Mouse (Mus musculus): ENCODE measurements at regions not wholly inside any gene's neighbourhood (a gene's known extent, or its start where the extent isn't known, plus 50 kb on each side); places are given as distances from the start of the nearest gene placed in this dataset.

DNA sequence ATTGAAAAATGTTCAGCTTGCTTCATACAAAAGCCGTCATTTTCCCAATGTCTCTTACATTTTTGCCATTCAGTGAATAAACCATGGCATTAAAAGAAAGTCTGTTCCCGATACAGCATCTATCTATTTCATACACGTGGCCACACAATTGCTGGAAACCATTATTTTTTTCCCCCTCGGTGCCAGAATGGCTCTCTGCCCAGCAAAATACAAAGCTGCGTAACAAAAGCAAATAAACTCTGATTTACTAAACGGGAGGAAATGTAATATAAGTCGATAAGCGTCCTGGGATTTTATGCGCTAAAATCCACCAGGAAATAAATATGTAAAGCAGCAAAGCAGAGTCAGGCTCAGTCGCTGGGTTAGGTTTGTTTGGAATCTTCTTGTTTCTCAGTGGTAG is 59.6 kb upstream of the 4930583I09Rik start:
- ATAC-seq (replicated peaks; ENCODE audit: low FRiP score, low read depth) (no peak), DNase-seq (ENCODE audit: low spot score) (no peak)
- H3K4me2 ChIP-seq (ENCODE audit: low read length) = no peak overlapping the region
- no peaks in the 10 kb centered on the region for H3K4me1 ChIP-seq (replicated peaks; ENCODE audit: insufficient read depth, low read length)
- H3K27me3 ChIP-seq (ENCODE audit: insufficient read depth, low read length) = no peaks in the 10 kb centered on the region
- H3K27ac ChIP-seq = no peak overlapping the region
- WGBS = 62% methylated on average over 10 of the region's 10 CpGs
- no peaks in the 10 kb centered on the region for H3K9me3 ChIP-seq (replicated peaks; ENCODE audit: low read length)
- H3K4me3 ChIP-seq (replicated peaks; ENCODE audit: low read depth, low read length) = no peak overlapping the region
- no peak for TF ChIP-seq CTCF (IDR thresholded peaks at IDR 0.05; ENCODE audit: low read depth)
- no peaks in the 10 kb centered on the region for H3K36me3 ChIP-seq (ENCODE audit: insufficient read depth, low read length)
- H3K9ac ChIP-seq (ENCODE audit: low read depth, low read length) = no peak overlapping the region

GRCm38 (mm10) chr17:64893182-64893902 is 57.5 kb upstream of the 4930583I09Rik start:
- 76% methylated on average over 7 of the region's 7 CpGs for WGBS
- Histone ChIP-seq H3K27ac (no peak overlapping the region), H3K4me1 (replicated peaks; ENCODE audit: insufficient read depth, low read length) (no peaks in the 10 kb centered on the region), H3K4me2 (ENCODE audit: low read length) (no peak overlapping the region), H3K4me3 (replicated peaks; ENCODE audit: low read depth, low read length) (no peak overlapping the region), H3K36me3 (ENCODE audit: insufficient read depth, low read length) (no peaks in the 10 kb centered on the region), H3K27me3 (ENCODE audit: insufficient read depth, low read length) (no peaks in the 10 kb centered on the region), H3K9ac (ENCODE audit: low read depth, low read length) (no peak overlapping the region), H3K9me3 (replicated peaks; ENCODE audit: low read length) (no peaks in the 10 kb centered on the region)
- TF ChIP-seq CTCF (IDR thresholded peaks at IDR 0.05; ENCODE audit: low read depth) = peak; percentile 12; the same call in 1 of the 2 replicates
- ATAC-seq (replicated peaks; ENCODE audit: low FRiP score, low read depth) (no peak), DNase-seq (ENCODE audit: low spot score) (no peak)

Measured in kidney, postnatal 0 days (tissue).